Mouse (Mus musculus) thymus, adult 2 months (tissue): Measurements from ENCODE around the gene Psmd13. TPM values are rescaled to one million over a fixed set of nuclear protein-coding genes. Genes with fewer than 3 reads are reported as not detected.

ENCODE experiments used
- DNase-seq: peaks from one replicate; pipeline ENCODE4 v3.0.0; 2021
- H3K27ac ChIP-seq: fragments of 200-500 bp; 2 replicates; pipeline ENCODE4 v1.5.1; 2012; ENCODE audit warnings: low read length, control low read depth; ENCODE audit not compliant: control insufficient read depth, insufficient read depth
- H3K27me3 ChIP-seq: fragments of 200-500 bp; 2 replicates; pipeline ENCODE4 v1.6.1; 2012; ENCODE audit warnings: mild to moderate bottlenecking, low read length, moderate library complexity, mixed read lengths; ENCODE audit not compliant: control insufficient read depth, insufficient read depth
- H3K36me3 ChIP-seq: fragments of 200-500 bp; 2 replicates; pipeline ENCODE4 v1.6.1; 2012; ENCODE audit warnings: mild to moderate bottlenecking, low read length, moderate library complexity; ENCODE audit not compliant: control insufficient read depth, insufficient read depth
- H3K4me1 ChIP-seq: fragments of 200-500 bp; replicated peaks from 2 replicates; pipeline ENCODE4 v1.6.1; 2012; ENCODE audit warnings: low read length; ENCODE audit not compliant: control insufficient read depth, insufficient read depth
- H3K4me3 ChIP-seq: fragments of 200-500 bp; 2 replicates; pipeline ENCODE4 v1.5.1; 2012; ENCODE audit warnings: mild to moderate bottlenecking, low read length, control low read depth, moderate library complexity; ENCODE audit not compliant: control insufficient read depth, insufficient read depth
- CTCF ChIP-seq: fragments of 200-500 bp; IDR thresholded peaks from 2 replicates; pipeline ENCODE4 v1.5.1; 2012; ENCODE audit warnings: mild to moderate bottlenecking, control low read depth, low read length, moderate library complexity, borderline replicate concordance; ENCODE audit not compliant: control insufficient read depth, poor library complexity, insufficient read depth; ENCODE audit errors: extremely low read depth
- POLR2A ChIP-seq: fragments of 200-500 bp; IDR thresholded peaks from 2 replicates; pipeline ENCODE4 v1.6.1; 2012; ENCODE audit warnings: mild to moderate bottlenecking, low read length, control low read depth, moderate library complexity; ENCODE audit not compliant: control insufficient read depth, poor library complexity, insufficient read depth; ENCODE audit errors: extremely low read depth
- WGBS: fragments of 180-500 bp; shearing (Covaris S2); methylation state at CpG from one replicate; pipeline ENCODE4 v1.1.7; 2018; 5-methylcytosine and 5-hydroxymethylcytosine counted together
- polyA plus RNA-seq: library from polyadenylated mRNA; depleted of rRNA; stranded (reverse); fragments of >200 nt; gene quantifications from 2 replicates; pipeline ENCODE4 v1.2.3, GENCODE M21; 2012

The Psmd13 gene
- polyA plus RNA-seq, 1 experiment: 100 TPM

GRCm38 (mm10) chr7:140848591-140848990 lies 33.2 kb upstream of the Psmd13 start:
- DNase-seq: no peak
- Histone ChIP-seq H3K4me1 (no peaks in the 10 kb centered on the region), H3K4me3 (no peak overlapping the region), H3K36me3 (peaks cover 5% of the 10 kb centered on the region; the same call in 1 of the 2 replicates), H3K27ac (no peak overlapping the region), H3K27me3 (no peaks in the 10 kb centered on the region)
- WGBS: 96% methylated on average over 10 of the region's 10 CpGs
- TF ChIP-seq POLR2A (no peak), CTCF (no peak)

GRCm38 (mm10) chr7:140851916-140852315 lies 29.9 kb upstream of the Psmd13 start:
- TF ChIP-seq CTCF (no peak), POLR2A (no peak)
- Histone ChIP-seq H3K36me3 (peaks cover 7% of the 10 kb centered on the region; the same call in 1 of the 2 replicates), H3K27me3 (no peaks in the 10 kb centered on the region), H3K27ac (no peak overlapping the region), H3K4me3 (no peak overlapping the region), H3K4me1 (peaks cover 10% of the 10 kb centered on the region)
- WGBS: 98% methylated on average over 4 of the region's 4 CpGs
- DNase-seq: no peak

- Histone ChIP-seq H3K36me3 (peaks cover 7% of the 10 kb centered on the region; the same call in 1 of the 2 replicates), H3K4me1 (peaks cover 19% of the 10 kb centered on the region), H3K4me3 (no peak overlapping the region), H3K27ac (no peak overlapping the region), H3K27me3 (no peaks in the 10 kb centered on the region)
- no peak for TF ChIP-seq CTCF
- whole genome bisulfite sequencing: 85% methylated on average over 9 of the region's 9 CpGs
- no peak for DNase-seq
Measured at GRCm38 (mm10) chr7:140853386-140853785, 28.4 kb upstream of the Psmd13 start.

GRCm38 (mm10) chr7:140854483-140854882 lies 27.3 kb upstream of the Psmd13 start:
- Histone ChIP-seq H3K4me3 (no peak overlapping the region), H3K36me3 (peaks cover 7% of the 10 kb centered on the region; the same call in 1 of the 2 replicates)
- DNase-seq: no peak

GRCm38 (mm10) chr7:140855181-140855580 lies 26.6 kb upstream of the Psmd13 start:
- H3K36me3 ChIP-seq: peaks cover 8% of the 10 kb centered on the region; the same call in 1 of the 2 replicates
- no peak overlapping the region for H3K4me3 ChIP-seq
- TF ChIP-seq POLR2A: no peak
- TF ChIP-seq CTCF: no peak
- no peaks in the 10 kb centered on the region for H3K27me3 ChIP-seq
- 78% methylated on average over 9 of the region's 9 CpGs for WGBS
- H3K27ac ChIP-seq: no peak overlapping the region
- H3K4me1 ChIP-seq: peaks cover 27% of the 10 kb centered on the region
- DNase-seq: no peak

More at GRCm38 (mm10) chr7:140854483-140854882, 27.3 kb upstream of the Psmd13 start:
- TF ChIP-seq CTCF: no peak
- TF ChIP-seq POLR2A: no peak
- Histone ChIP-seq H3K27me3 (no peaks in the 10 kb centered on the region), H3K27ac (no peak overlapping the region), H3K4me1 (peaks cover 27% of the 10 kb centered on the region)
- WGBS: 95% methylated on average over 18 of the region's 18 CpGs

- peaks cover 15% of the 10 kb centered on the region for H3K36me3 ChIP-seq
- peaks cover 27% of the 10 kb centered on the region for H3K4me1 ChIP-seq
Measured at GRCm38 (mm10) chr7:140855860-140856784, 25.6 kb upstream of the Psmd13 start, which contains the start of gene Gm45785. TSS of gene Gm45785 (minus strand) at chr7:140856331.

More at GRCm38 (mm10) chr7:140855860-140856784, 25.6 kb upstream of the Psmd13 start, which contains the start of gene Gm45785:
- H3K27me3 ChIP-seq: no peaks in the 10 kb centered on the region
- TF ChIP-seq POLR2A (peak; percentile 14), CTCF (no peak)
- peak within 1 kb of the TSS; percentile 98 for H3K4me3 ChIP-seq
- under 1% methylated on average over 51 of the region's 51 CpGs for WGBS
- peak within 1 kb of the TSS; percentile 77 for H3K27ac ChIP-seq
- peak; percentile 57 for DNase-seq
